Mouse (Mus musculus) megakaryocyte, embryonic 14.5 days (primary cell): ENCODE results near the gene Rasgrp3.

ENCODE experiments used
- FLI1 ChIP-seq: IDR thresholded peaks from 2 replicates; pipeline ENCODE4 v1.6.1; 2012; ENCODE audit warnings: low read length, inconsistent platforms, mixed read lengths
- GATA1 ChIP-seq: IDR thresholded peaks from 3 replicates; pipeline ENCODE4 v1.6.1; 2012; ENCODE audit warnings: mixed read lengths, low read length, inconsistent platforms, borderline replicate concordance

GRCm38 (mm10) chr17:75406405-75406804, 29.3 kb upstream of the Rasgrp3 start:
- TF ChIP-seq GATA1 (no peak), FLI1 (no peak)
